Mouse (Mus musculus) heart, postnatal 0 days (tissue): ENCODE results near the gene Frmpd1. TPM values are rescaled to one million over a fixed set of nuclear protein-coding genes. Genes with fewer than 3 reads are reported as not detected.

Source experiments
- ATAC-seq: fragments of 200-750 bp; cut with Nextera tagmentation; 2 replicates; pipeline ENCODE4 v1.8.0; 2017; ENCODE audit warnings: low read depth, moderate number of reproducible peaks, moderate library complexity; ENCODE audit not compliant: insufficient read depth
- DNase-seq: peaks from one replicate; pipeline ENCODE4 v3.0.0-alpha.2; 2016; ENCODE audit warnings: low spot score
- H3K27ac ChIP-seq: fragments of 300-500 bp; sonication (generic); 2 replicates; pipeline ENCODE4 v1.5.1; 2014; ENCODE audit warnings: low read depth, mild to moderate bottlenecking
- H3K27me3 ChIP-seq: fragments of 300-500 bp; sonication (generic); 2 replicates; pipeline ENCODE4 v1.6.1; 2014; ENCODE audit warnings: low read length, mixed read lengths; ENCODE audit not compliant: control insufficient read depth, insufficient read depth
- H3K36me3 ChIP-seq: fragments of 300-500 bp; sonication (generic); replicated peaks from 2 replicates; pipeline ENCODE4 v1.6.1; 2014; ENCODE audit warnings: low read length, mixed read lengths; ENCODE audit not compliant: control insufficient read depth, insufficient read depth
- H3K4me1 ChIP-seq: fragments of 300-500 bp; sonication (generic); 2 replicates; pipeline ENCODE4 v1.6.1; 2014; ENCODE audit warnings: antibody characterized with exemption; ENCODE audit not compliant: control insufficient read depth, insufficient read depth
- H3K4me2 ChIP-seq: fragments of 300-500 bp; sonication (generic); 2 replicates; pipeline ENCODE4 v1.6.1; 2014; ENCODE audit warnings: low read depth, mild to moderate bottlenecking, low read length, moderate library complexity
- H3K4me3 ChIP-seq: fragments of 300-500 bp; sonication (generic); 2 replicates; pipeline ENCODE4 v1.5.1; 2014; ENCODE audit warnings: low read depth, low read length
- H3K9ac ChIP-seq: fragments of 300-500 bp; sonication (generic); replicated peaks from 2 replicates; pipeline ENCODE4 v1.6.1; 2014; ENCODE audit warnings: low read depth, low read length, mixed read lengths
- H3K9me3 ChIP-seq: fragments of 300-500 bp; sonication (generic); replicated peaks from 2 replicates; pipeline ENCODE4 v1.6.1; 2016; ENCODE audit warnings: low read length; ENCODE audit not compliant: control insufficient read depth
- CTCF ChIP-seq: IDR thresholded peaks from 2 replicates; pipeline ENCODE4 v1.5.1; 2016; ENCODE audit warnings: antibody characterized with exemption, control low read depth, low read depth
- EP300 ChIP-seq: IDR thresholded peaks from 2 replicates; pipeline ENCODE4 v1.6.1; 2016; ENCODE audit warnings: antibody characterized with exemption, low read depth
- WGBS: fragments of 180-500 bp; shearing (Covaris S2); extraction: QIAGEN DNeasy Blood & Tissue Kit; methylation state at CpG from one replicate; pipeline ENCODE4 v1.1.7; 2014; 5-methylcytosine and 5-hydroxymethylcytosine counted together
- polyA plus RNA-seq: library from polyadenylated mRNA; unstranded; fragments of >200 nt; fragmentation: Nextera tagmentation; extraction: Ambion mirVana; gene quantifications from 2 replicates; pipeline ENCODE4 v1.2.1, GENCODE M21; 2015
- total RNA-seq: library from RNA; depleted of rRNA; stranded (reverse); fragments of >200 nt; gene quantifications from 2 replicates; pipeline ENCODE4 v1.2.3, GENCODE M21; 2014; ENCODE audit warnings: low replicate concordance

The Frmpd1 gene
- total and polyA plus RNA-seq, 2 experiments from 2014 or later: 0.90 to 4.4 TPM

DNA sequence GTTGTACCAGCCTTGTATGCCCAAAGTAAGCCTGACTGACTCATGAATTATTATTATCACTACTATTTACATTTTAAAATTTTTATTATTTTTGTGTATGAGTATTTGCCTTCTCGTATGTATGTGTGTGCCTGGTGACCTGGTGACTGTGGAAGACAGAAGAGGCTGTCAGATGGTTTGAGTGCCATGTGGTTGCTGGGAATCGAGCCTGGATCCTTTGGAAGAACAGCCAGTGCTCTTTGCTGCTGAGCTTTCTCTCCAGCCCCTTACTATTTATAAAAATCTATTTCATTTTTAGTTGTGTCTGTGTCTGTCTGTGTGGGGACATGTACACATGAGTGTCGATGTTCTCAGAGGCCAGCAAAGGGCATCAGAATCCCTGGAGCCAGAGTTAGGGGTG, 28.2 kb upstream of the Frmpd1 start:
- H3K4me1 ChIP-seq: no peaks in the 10 kb centered on the region
- no peak overlapping the region for H3K4me2 ChIP-seq
- no peak overlapping the region for H3K4me3 ChIP-seq
- H3K9ac ChIP-seq: no peak overlapping the region
- no peak overlapping the region for H3K27ac ChIP-seq
- H3K9me3 ChIP-seq: no peaks in the 10 kb centered on the region
- H3K36me3 ChIP-seq: no peaks in the 10 kb centered on the region
- WGBS: 62% methylated on average over 3 of the region's 3 CpGs
- no peaks in the 10 kb centered on the region for H3K27me3 ChIP-seq
- no peak for DNase-seq
- ATAC-seq: no peak
- no peak for TF ChIP-seq CTCF
- TF ChIP-seq EP300: no peak

GRCm38 (mm10) chr4:45158608-45159007, 26.1 kb upstream of the Frmpd1 start:
- Histone ChIP-seq H3K9ac (no peak overlapping the region), H3K4me3 (no peak overlapping the region), H3K36me3 (no peaks in the 10 kb centered on the region), H3K4me1 (no peaks in the 10 kb centered on the region), H3K9me3 (no peaks in the 10 kb centered on the region), H3K27ac (no peak overlapping the region), H3K4me2 (no peak overlapping the region), H3K27me3 (no peaks in the 10 kb centered on the region)
- no peak for ATAC-seq
- WGBS: 72% methylated on average over 9 of the region's 9 CpGs
- DNase-seq: no peak
- TF ChIP-seq EP300: no peak
- no peak for TF ChIP-seq CTCF

DNA sequence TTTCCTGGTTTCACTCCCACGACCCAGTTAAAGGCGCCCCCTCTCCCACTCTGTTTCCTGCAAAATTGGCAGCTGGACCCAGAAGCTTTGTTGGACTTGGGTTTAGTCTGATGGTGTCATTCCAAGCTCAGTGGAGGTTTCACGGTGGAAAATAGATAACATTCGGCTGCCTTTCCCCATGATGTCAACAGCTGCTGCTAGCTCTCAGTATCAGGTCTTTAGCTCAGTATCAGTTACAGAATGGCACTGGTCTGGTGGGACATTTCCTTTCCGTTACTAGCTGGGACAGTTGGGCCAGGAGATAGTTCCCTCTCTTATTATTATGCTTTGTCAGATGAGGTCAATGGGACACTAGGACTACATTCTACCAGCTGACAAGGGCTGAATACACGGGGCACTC, 23.9 kb upstream of the Frmpd1 start:
- no peaks in the 10 kb centered on the region for H3K27me3 ChIP-seq
- no peaks in the 10 kb centered on the region for H3K4me1 ChIP-seq
- no peak overlapping the region for H3K9ac ChIP-seq
- 18% methylated on average over 6 of the region's 6 CpGs for WGBS
- H3K36me3 ChIP-seq: no peaks in the 10 kb centered on the region
- peak overlapping the region; percentile 15; the same call in 1 of the 2 replicates for H3K4me3 ChIP-seq
- no peaks in the 10 kb centered on the region for H3K9me3 ChIP-seq
- peak overlapping the region; percentile 44 for H3K4me2 ChIP-seq
- DNase-seq (peak; percentile 60), ATAC-seq (peak; percentile 62)
- no peak for TF ChIP-seq CTCF
- TF ChIP-seq EP300: no peak
- H3K27ac ChIP-seq: no peak overlapping the region

GRCm38 (mm10) chr4:45163711-45164110, 21.0 kb upstream of the Frmpd1 start:
- DNase-seq: no peak

GRCm38 (mm10) chr4:45165477-45165876, 19.2 kb upstream of the Frmpd1 start:
- no peak for TF ChIP-seq EP300
- TF ChIP-seq CTCF: no peak
- 90% methylated on average over 1 of the region's 1 CpGs for WGBS
- ATAC-seq: no peak
- H3K27ac ChIP-seq: no peak overlapping the region
- H3K4me1 ChIP-seq: no peaks in the 10 kb centered on the region
- DNase-seq: no peak
- H3K4me2 ChIP-seq: no peak overlapping the region
- no peaks in the 10 kb centered on the region for H3K27me3 ChIP-seq
- no peaks in the 10 kb centered on the region for H3K9me3 ChIP-seq
- no peak overlapping the region for H3K4me3 ChIP-seq
- no peak overlapping the region for H3K9ac ChIP-seq
- H3K36me3 ChIP-seq: no peaks in the 10 kb centered on the region

More at GRCm38 (mm10) chr4:45163711-45164110, 21.0 kb upstream of the Frmpd1 start:
- WGBS: 7% methylated on average over 1 of the region's 1 CpGs
- no peaks in the 10 kb centered on the region for H3K4me1 ChIP-seq
- H3K36me3 ChIP-seq: no peaks in the 10 kb centered on the region
- H3K27me3 ChIP-seq: no peaks in the 10 kb centered on the region
- no peaks in the 10 kb centered on the region for H3K9me3 ChIP-seq
- TF ChIP-seq EP300 (no peak), CTCF (peak; percentile 61)
- H3K4me3 ChIP-seq: no peak overlapping the region
- no peak overlapping the region for H3K27ac ChIP-seq
- ATAC-seq: no peak
- no peak overlapping the region for H3K9ac ChIP-seq
- no peak overlapping the region for H3K4me2 ChIP-seq

DNA sequence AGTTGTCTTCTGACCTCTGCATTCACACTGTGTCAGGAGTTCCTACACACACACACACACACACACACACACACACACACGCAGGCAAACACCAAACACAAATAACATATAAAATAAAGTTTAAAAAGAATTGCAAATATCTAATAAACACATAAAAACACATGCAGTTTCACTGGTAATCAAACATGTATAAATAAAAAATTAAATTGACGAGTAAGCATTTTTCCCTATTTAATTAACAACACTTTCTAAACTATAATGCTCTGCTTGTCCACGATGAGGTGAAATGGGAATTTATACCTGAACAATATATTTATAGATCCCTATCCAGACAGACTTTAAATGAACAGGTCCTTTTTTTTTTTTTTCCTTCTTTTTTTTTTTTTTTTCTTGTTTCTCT, 18.7 kb upstream of the Frmpd1 start:
- Histone ChIP-seq H3K9me3 (no peaks in the 10 kb centered on the region), H3K4me3 (no peak overlapping the region), H3K4me2 (no peak overlapping the region), H3K4me1 (no peaks in the 10 kb centered on the region), H3K36me3 (no peaks in the 10 kb centered on the region), H3K9ac (no peak overlapping the region), H3K27me3 (no peaks in the 10 kb centered on the region), H3K27ac (no peak overlapping the region)
- TF ChIP-seq EP300 (no peak), CTCF (no peak)
- DNase-seq (no peak), ATAC-seq (no peak)
- 72% methylated on average over 3 of the region's 3 CpGs for WGBS
